Mouse (Mus musculus): ENCODE data around the gene Cnr1. TPM values are rescaled to one million over a fixed set of nuclear protein-coding genes. Genes with fewer than 3 reads are reported as not detected.

The Cnr1 gene
- polyA plus RNA-seq, 1 experiment: not detected

DNA sequence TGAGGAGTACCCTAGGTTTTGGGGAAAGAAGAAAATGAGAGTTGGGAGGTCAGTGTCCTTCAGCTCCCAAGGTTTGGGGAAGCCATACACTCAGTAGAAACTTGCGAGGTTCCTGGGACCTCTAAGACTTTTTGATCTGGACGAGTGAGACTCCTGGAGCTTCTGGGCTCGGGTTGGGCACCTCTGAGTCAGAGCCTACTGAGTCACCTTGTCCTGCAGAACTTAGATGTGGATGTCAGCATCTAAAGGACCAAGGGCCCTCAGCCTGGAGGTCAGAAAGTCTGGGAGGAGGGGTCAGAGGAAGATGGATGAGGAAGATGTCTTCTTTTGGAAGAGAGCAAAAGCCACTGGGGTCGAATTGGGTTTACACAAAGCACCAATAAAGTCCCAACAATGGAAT is 19.6 kb upstream of the Cnr1 start:
- H3K4me3 ChIP-seq (ENCODE audit: insufficient read depth, low read length): no peak overlapping the region
- no peaks in the 10 kb centered on the region for H3K4me1 ChIP-seq (ENCODE audit: control insufficient read depth, insufficient read depth, low read length)
- TF ChIP-seq CTCF (IDR thresholded peaks at IDR 0.05; ENCODE audit: low read depth, low read length) (no peak), POLR2A (IDR thresholded peaks at IDR 0.05; ENCODE audit: borderline replicate concordance, low read depth, low read length) (no peak)
- no peak overlapping the region for H3K27ac ChIP-seq (ENCODE audit: insufficient read depth, low read depth, low read length)

DNA sequence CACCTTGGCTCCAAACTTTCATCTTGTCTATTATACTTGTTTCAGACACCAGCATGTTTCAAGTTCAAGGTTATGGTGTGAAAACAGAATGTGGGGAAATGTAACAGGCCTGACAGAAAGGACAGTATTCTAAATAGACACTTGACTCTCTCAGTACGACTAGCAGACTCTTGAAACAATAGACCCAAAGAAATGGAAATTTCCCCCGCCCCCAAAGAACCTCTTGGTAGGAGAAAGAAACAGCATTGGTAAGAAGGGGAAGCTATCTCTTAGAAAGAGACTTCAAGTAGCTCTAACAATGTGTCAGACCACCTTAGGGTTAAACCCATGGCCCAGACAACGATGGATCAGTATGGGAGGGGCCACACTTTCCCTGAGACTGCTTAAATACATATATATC is 15.6 kb upstream of the Cnr1 start:
- H3K27ac ChIP-seq (ENCODE audit: insufficient read depth, low read depth, low read length): no peak overlapping the region
- no peak overlapping the region for H3K4me3 ChIP-seq (ENCODE audit: insufficient read depth, low read length)
- TF ChIP-seq CTCF (IDR thresholded peaks at IDR 0.05; ENCODE audit: low read depth, low read length) (no peak), POLR2A (IDR thresholded peaks at IDR 0.05; ENCODE audit: borderline replicate concordance, low read depth, low read length) (no peak)

GRCm38 (mm10) chr4:33915730-33916129 is 8.7 kb upstream of the Cnr1 start:
- no peak overlapping the region for H3K4me3 ChIP-seq (ENCODE audit: insufficient read depth, low read length)
- TF ChIP-seq POLR2A (IDR thresholded peaks at IDR 0.05; ENCODE audit: borderline replicate concordance, low read depth, low read length) (no peak), CTCF (IDR thresholded peaks at IDR 0.05; ENCODE audit: low read depth, low read length) (no peak)

More for the DNA sequence above, 15.6 kb upstream of the Cnr1 start:
- H3K4me1 ChIP-seq (ENCODE audit: control insufficient read depth, insufficient read depth, low read length): no peaks in the 10 kb centered on the region

GRCm38 (mm10) chr4:33920807-33921206 is 3.6 kb upstream of the Cnr1 start:
- TF ChIP-seq CTCF (IDR thresholded peaks at IDR 0.05; ENCODE audit: low read depth, low read length) (no peak), POLR2A (IDR thresholded peaks at IDR 0.05; ENCODE audit: borderline replicate concordance, low read depth, low read length) (no peak)
- no peak overlapping the region for H3K4me3 ChIP-seq (ENCODE audit: insufficient read depth, low read length)
- no peak overlapping the region for H3K27ac ChIP-seq (ENCODE audit: insufficient read depth, low read depth, low read length)
- no peaks in the 10 kb centered on the region for H3K4me1 ChIP-seq (ENCODE audit: control insufficient read depth, insufficient read depth, low read length)

More at GRCm38 (mm10) chr4:33915730-33916129, 8.7 kb upstream of the Cnr1 start:
- H3K4me1 ChIP-seq (ENCODE audit: control insufficient read depth, insufficient read depth, low read length): no peaks in the 10 kb centered on the region
- H3K27ac ChIP-seq (ENCODE audit: insufficient read depth, low read depth, low read length): no peak overlapping the region

GRCm38 (mm10) chr4:33923151-33923760 is 1.1 kb upstream of the Cnr1 start:
- no peak overlapping the region for H3K4me3 ChIP-seq (ENCODE audit: insufficient read depth, low read length)
- TF ChIP-seq POLR2A (IDR thresholded peaks at IDR 0.05; ENCODE audit: borderline replicate concordance, low read depth, low read length) (no peak), CTCF (IDR thresholded peaks at IDR 0.05; ENCODE audit: low read depth, low read length) (no peak)
- no peak overlapping the region for H3K27ac ChIP-seq (ENCODE audit: insufficient read depth, low read depth, low read length)
- H3K4me1 ChIP-seq (ENCODE audit: control insufficient read depth, insufficient read depth, low read length): no peaks in the 10 kb centered on the region

DNA sequence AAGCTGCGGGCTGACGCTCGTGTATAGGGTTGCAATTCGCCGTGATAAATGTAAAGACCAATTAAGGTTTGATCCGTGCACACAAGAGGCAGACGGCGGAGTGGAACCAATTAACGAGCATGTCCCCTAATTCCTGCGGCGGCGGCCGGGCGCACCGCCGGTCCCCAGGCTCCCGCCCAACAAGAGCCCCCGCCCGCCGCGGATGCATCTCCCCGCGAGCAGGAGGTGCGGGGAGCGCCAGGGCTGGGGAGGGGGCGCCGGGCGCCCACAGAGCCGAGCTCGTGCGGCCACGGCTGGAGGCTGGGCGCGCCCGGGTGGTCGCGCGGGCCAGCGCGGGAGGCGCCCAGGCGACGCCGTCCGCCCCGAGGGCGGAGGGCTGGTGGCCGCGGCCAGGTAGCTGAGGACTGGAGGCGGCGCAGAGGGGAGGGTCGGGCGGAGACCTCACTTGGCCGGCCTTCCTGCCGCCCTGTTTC is 596 bp upstream of the Cnr1 start:
- H3K27ac ChIP-seq (ENCODE audit: insufficient read depth, low read depth, low read length): no peak overlapping the region
- no peak for TF ChIP-seq CTCF (IDR thresholded peaks at IDR 0.05; ENCODE audit: low read depth, low read length)
- TF ChIP-seq POLR2A (IDR thresholded peaks at IDR 0.05; ENCODE audit: borderline replicate concordance, low read depth, low read length): no peak
- H3K4me1 ChIP-seq (ENCODE audit: control insufficient read depth, insufficient read depth, low read length): no peaks in the 10 kb centered on the region
- H3K4me3 ChIP-seq (ENCODE audit: insufficient read depth, low read length): no peak overlapping the region

DNA sequence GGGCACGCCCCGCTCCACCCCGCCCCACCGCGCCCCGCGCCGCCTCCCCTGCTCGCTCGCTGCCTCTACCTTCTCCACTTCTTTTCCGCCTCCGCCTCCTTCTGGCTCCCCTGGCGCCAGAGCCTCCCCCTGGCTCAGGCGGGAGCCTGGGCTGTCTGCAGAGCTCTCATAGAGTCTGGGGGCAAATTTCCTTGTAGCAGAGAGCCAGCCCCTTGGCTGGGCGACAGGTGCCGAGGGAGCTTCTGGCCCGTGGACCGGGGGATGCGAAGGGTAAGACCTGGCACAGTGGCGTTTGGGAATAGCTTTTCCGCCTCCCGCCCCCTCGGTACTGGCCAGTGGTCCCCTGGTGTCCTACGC is 474 bp downstream of the Cnr1 start:
- TF ChIP-seq POLR2A (IDR thresholded peaks at IDR 0.05; ENCODE audit: borderline replicate concordance, low read depth, low read length): no peak
- TF ChIP-seq CTCF (IDR thresholded peaks at IDR 0.05; ENCODE audit: low read depth, low read length): no peak
- no peaks in the 10 kb centered on the region for H3K4me1 ChIP-seq (ENCODE audit: control insufficient read depth, insufficient read depth, low read length)
- no peak overlapping the region for H3K4me3 ChIP-seq (ENCODE audit: insufficient read depth, low read length)
- H3K27ac ChIP-seq (ENCODE audit: insufficient read depth, low read depth, low read length): no peak overlapping the region

- no peaks in the 10 kb centered on the region for H3K4me1 ChIP-seq (ENCODE audit: control insufficient read depth, insufficient read depth, low read length)
- TF ChIP-seq POLR2A (IDR thresholded peaks at IDR 0.05; ENCODE audit: borderline replicate concordance, low read depth, low read length) (no peak), CTCF (IDR thresholded peaks at IDR 0.05; ENCODE audit: low read depth, low read length) (no peak)
- no peak overlapping the region for H3K27ac ChIP-seq (ENCODE audit: insufficient read depth, low read depth, low read length)
- no peak overlapping the region for H3K4me3 ChIP-seq (ENCODE audit: insufficient read depth, low read length)
Observed at GRCm38 (mm10) chr4:33925489-33925888, 1.1 kb downstream of the Cnr1 start.

GRCm38 (mm10) chr4:33926010-33926409 is 1.6 kb downstream of the Cnr1 start:
- Histone ChIP-seq H3K27ac (ENCODE audit: insufficient read depth, low read depth, low read length) (no peak overlapping the region), H3K4me1 (ENCODE audit: control insufficient read depth, insufficient read depth, low read length) (no peaks in the 10 kb centered on the region), H3K4me3 (ENCODE audit: insufficient read depth, low read length) (no peak overlapping the region)
- no peak for TF ChIP-seq POLR2A (IDR thresholded peaks at IDR 0.05; ENCODE audit: borderline replicate concordance, low read depth, low read length)
- no peak for TF ChIP-seq CTCF (IDR thresholded peaks at IDR 0.05; ENCODE audit: low read depth, low read length)

GRCm38 (mm10) chr4:33926730-33927263 is 2.4 kb downstream of the Cnr1 start:
- H3K4me3 ChIP-seq (ENCODE audit: insufficient read depth, low read length): no peak overlapping the region
- no peak overlapping the region for H3K27ac ChIP-seq (ENCODE audit: insufficient read depth, low read depth, low read length)
- TF ChIP-seq CTCF (IDR thresholded peaks at IDR 0.05; ENCODE audit: low read depth, low read length) (no peak), POLR2A (IDR thresholded peaks at IDR 0.05; ENCODE audit: borderline replicate concordance, low read depth, low read length) (no peak)
- no peaks in the 10 kb centered on the region for H3K4me1 ChIP-seq (ENCODE audit: control insufficient read depth, insufficient read depth, low read length)

All from bone marrow macrophage, adult 2 months (primary cell).